Mouse (Mus musculus) midbrain, embryonic 12.5 days (tissue): ENCODE results near the gene Ncf2. TPM values are rescaled to one million over a fixed set of nuclear protein-coding genes. Genes with fewer than 3 reads are reported as not detected.
"Not testable (repeated sequence)": the region's sequence is repeated elsewhere in the genome, so short reads cannot be mapped to it uniquely, and the experiment has no call there.

Experiments used
- ATAC-seq: fragments of 200-750 bp; cut with Nextera tagmentation; 2 replicates; pipeline ENCODE4 v1.8.0; 2017; ENCODE audit warnings: low read depth, moderate TSS enrichment, moderate library complexity; ENCODE audit not compliant: low FRiP score
- H3K27ac ChIP-seq: fragments of 300-500 bp; sonication (generic); replicated peaks from 2 replicates; pipeline ENCODE4 v1.5.1; 2016; ENCODE audit warnings: mild to moderate bottlenecking
- H3K27me3 ChIP-seq: fragments of 300-500 bp; sonication (generic); 2 replicates; pipeline ENCODE4 v1.6.1; 2016; ENCODE audit warnings: mild to moderate bottlenecking
- H3K36me3 ChIP-seq: fragments of 300-500 bp; sonication (generic); 2 replicates; pipeline ENCODE4 v1.6.1; 2016
- H3K4me1 ChIP-seq: fragments of 300-500 bp; sonication (generic); 2 replicates; pipeline ENCODE4 v1.6.1; 2016
- H3K4me2 ChIP-seq: fragments of 300-500 bp; sonication (generic); replicated peaks from 2 replicates; pipeline ENCODE4 v1.6.1; 2016; ENCODE audit warnings: mild to moderate bottlenecking, moderate library complexity
- H3K4me3 ChIP-seq: fragments of 300-500 bp; sonication (generic); 2 replicates; pipeline ENCODE4 v1.5.1; 2016; ENCODE audit warnings: mild to moderate bottlenecking
- H3K9ac ChIP-seq: fragments of 300-500 bp; sonication (generic); replicated peaks from 2 replicates; pipeline ENCODE4 v1.6.1; 2016; ENCODE audit warnings: mild to moderate bottlenecking, moderate library complexity
- H3K9me3 ChIP-seq: fragments of 300-500 bp; sonication (generic); 2 replicates; pipeline ENCODE4 v1.6.1; 2016; ENCODE audit warnings: mild to moderate bottlenecking
- whole genome bisulfite sequencing: fragments of 180-500 bp; shearing (Covaris S2); methylation state at CpG from one replicate; pipeline ENCODE4 v1.1.7; 2016; 5-methylcytosine and 5-hydroxymethylcytosine counted together
- polyA plus RNA-seq: library from polyadenylated mRNA; unstranded; fragments of >200 nt; fragmentation: Nextera tagmentation; extraction: Ambion mirVana; gene quantifications from 2 replicates; pipeline ENCODE4 v1.2.1, GENCODE M21; 2016

Gene Ncf2
- polyA plus RNA-seq, 1 experiment from 2014 or later = 3.0 TPM

GRCm38 (mm10) chr1:152785446-152785845 lies 14.5 kb upstream of the Ncf2 start:
- not testable (repeated sequence) for H3K4me1 ChIP-seq, H3K4me2 ChIP-seq, ATAC-seq, H3K4me3 ChIP-seq, H3K36me3 ChIP-seq, H3K27ac ChIP-seq, H3K27me3 ChIP-seq, H3K9me3 ChIP-seq, H3K9ac ChIP-seq
- 87% methylated on average over 3 of the region's 3 CpGs for WGBS

GRCm38 (mm10) chr1:152786953-152787352 lies 13.0 kb upstream of the Ncf2 start:
- no peaks in the 10 kb centered on the region for H3K36me3 ChIP-seq
- peaks cover 8% of the 10 kb centered on the region; the same call in 1 of the 2 replicates for H3K27me3 ChIP-seq
- H3K9me3 ChIP-seq = peaks cover 4% of the 10 kb centered on the region; the same call in 1 of the 2 replicates
- H3K27ac ChIP-seq = no peak overlapping the region
- 91% methylated on average over 4 of the region's 4 CpGs for WGBS
- H3K4me2 ChIP-seq = no peak overlapping the region
- no peak overlapping the region for H3K9ac ChIP-seq
- no peak overlapping the region for H3K4me3 ChIP-seq
- no peak for ATAC-seq
- peaks cover 10% of the 10 kb centered on the region for H3K4me1 ChIP-seq

- WGBS = 16% methylated on average over 4 of the region's 4 CpGs
- Histone ChIP-seq H3K4me1 (peaks cover 18% of the 10 kb centered on the region), H3K36me3 (no peaks in the 10 kb centered on the region), H3K9me3 (peaks cover 4% of the 10 kb centered on the region; the same call in 1 of the 2 replicates), H3K9ac (no peak overlapping the region), H3K27ac (no peak overlapping the region), H3K4me2 (no peak overlapping the region), H3K4me3 (no peak overlapping the region), H3K27me3 (peaks cover 8% of the 10 kb centered on the region; the same call in 1 of the 2 replicates)
- ATAC-seq = no peak
These were observed 11.8 kb upstream of the Ncf2 start for GRCm38 (mm10) chr1:152788121-152788660.

GRCm38 (mm10) chr1:152790254-152790653 lies 9.7 kb upstream of the Ncf2 start:
- Histone ChIP-seq H3K27ac (no peak overlapping the region), H3K4me3 (no peak overlapping the region), H3K9ac (no peak overlapping the region), H3K4me2 (no peak overlapping the region), H3K9me3 (peaks cover 4% of the 10 kb centered on the region; the same call in 1 of the 2 replicates), H3K36me3 (no peaks in the 10 kb centered on the region), H3K27me3 (peaks cover 8% of the 10 kb centered on the region; the same call in 1 of the 2 replicates), H3K4me1 (peaks cover 27% of the 10 kb centered on the region)
- peak; percentile 52; the same call in 1 of the 2 replicates for ATAC-seq
- 29% methylated on average over 12 of the region's 12 CpGs for WGBS

GRCm38 (mm10) chr1:152790821-152791220 lies 9.2 kb upstream of the Ncf2 start:
- H3K4me3 ChIP-seq = no peak overlapping the region
- no peaks in the 10 kb centered on the region for H3K36me3 ChIP-seq
- ATAC-seq = no peak
- H3K27me3 ChIP-seq = peaks cover 8% of the 10 kb centered on the region; the same call in 1 of the 2 replicates
- H3K27ac ChIP-seq = no peak overlapping the region
- H3K9me3 ChIP-seq = peaks cover 4% of the 10 kb centered on the region; the same call in 1 of the 2 replicates
- 37% methylated on average over 6 of the region's 6 CpGs for WGBS
- H3K4me1 ChIP-seq = peaks cover 27% of the 10 kb centered on the region
- H3K9ac ChIP-seq = no peak overlapping the region
- H3K4me2 ChIP-seq = no peak overlapping the region

- H3K27me3 ChIP-seq = peaks cover 8% of the 10 kb centered on the region; the same call in 1 of the 2 replicates
- H3K27ac ChIP-seq = no peak overlapping the region
- H3K9me3 ChIP-seq = peaks cover 4% of the 10 kb centered on the region; the same call in 1 of the 2 replicates
- H3K4me1 ChIP-seq = peaks cover 27% of the 10 kb centered on the region
- no peaks in the 10 kb centered on the region for H3K36me3 ChIP-seq
- no peak overlapping the region for H3K9ac ChIP-seq
- no peak for ATAC-seq
- H3K4me2 ChIP-seq = no peak overlapping the region
- no peak overlapping the region for H3K4me3 ChIP-seq
- 19% methylated on average over 4 of the region's 4 CpGs for WGBS
These were observed 8.7 kb upstream of the Ncf2 start for GRCm38 (mm10) chr1:152791269-152791668.

- Histone ChIP-seq H3K4me2 (no peak overlapping the region), H3K27me3 (peaks cover 8% of the 10 kb centered on the region; the same call in 1 of the 2 replicates), H3K9ac (no peak overlapping the region), H3K36me3 (no peaks in the 10 kb centered on the region), H3K4me3 (no peak overlapping the region), H3K9me3 (peaks cover 4% of the 10 kb centered on the region; the same call in 1 of the 2 replicates), H3K27ac (0 out of 2 replicates have a peak overlapping the region, but pooled peaks have one; percentile 1), H3K4me1 (peaks cover 27% of the 10 kb centered on the region)
- WGBS = 17% methylated on average over 12 of the region's 12 CpGs
- no peak for ATAC-seq
These were observed 7.1 kb upstream of the Ncf2 start for GRCm38 (mm10) chr1:152792736-152793494.

- H3K9me3 ChIP-seq = peaks cover 4% of the 10 kb centered on the region; the same call in 1 of the 2 replicates
- no peak overlapping the region for H3K4me2 ChIP-seq
- no peak overlapping the region for H3K9ac ChIP-seq
- no peak overlapping the region for H3K27ac ChIP-seq
- H3K27me3 ChIP-seq = peaks cover 8% of the 10 kb centered on the region; the same call in 1 of the 2 replicates
- H3K4me1 ChIP-seq = peaks cover 23% of the 10 kb centered on the region
- H3K4me3 ChIP-seq = no peak overlapping the region
- no peaks in the 10 kb centered on the region for H3K36me3 ChIP-seq
- WGBS = 28% methylated on average over 6 of the region's 6 CpGs
- ATAC-seq = peak; percentile 52
These were observed 6.4 kb upstream of the Ncf2 start for GRCm38 (mm10) chr1:152793495-152794130.

GRCm38 (mm10) chr1:152795688-152796255 lies 4.2 kb upstream of the Ncf2 start:
- no peak overlapping the region for H3K9ac ChIP-seq
- no peak for ATAC-seq
- H3K4me3 ChIP-seq = no peak overlapping the region
- peaks cover 7% of the 10 kb centered on the region; the same call in 1 of the 2 replicates for H3K27me3 ChIP-seq
- H3K4me2 ChIP-seq = no peak overlapping the region
- no peaks in the 10 kb centered on the region for H3K36me3 ChIP-seq
- peaks cover 4% of the 10 kb centered on the region; the same call in 1 of the 2 replicates for H3K9me3 ChIP-seq
- no peak overlapping the region for H3K27ac ChIP-seq
- H3K4me1 ChIP-seq = peaks cover 32% of the 10 kb centered on the region
- WGBS = 74% methylated on average over 8 of the region's 8 CpGs

- Histone ChIP-seq H3K4me1 (peaks cover 28% of the 10 kb centered on the region), H3K27ac (no peak overlapping the region), H3K9ac (no peak overlapping the region), H3K36me3 (no peaks in the 10 kb centered on the region), H3K4me2 (no peak overlapping the region), H3K9me3 (peaks cover 2% of the 10 kb centered on the region; the same call in 1 of the 2 replicates), H3K27me3 (no peaks in the 10 kb centered on the region), H3K4me3 (no peak overlapping the region)
- WGBS = 83% methylated on average over 8 of the region's 8 CpGs
- ATAC-seq = no peak
These were observed 3.2 kb upstream of the Ncf2 start for GRCm38 (mm10) chr1:152796683-152797263.

- H3K4me2 ChIP-seq = no peak overlapping the region
- H3K27me3 ChIP-seq = no peaks in the 10 kb centered on the region
- H3K9ac ChIP-seq = no peak overlapping the region
- 83% methylated on average over 9 of the region's 9 CpGs for WGBS
- no peak overlapping the region for H3K27ac ChIP-seq
- no peaks in the 10 kb centered on the region for H3K36me3 ChIP-seq
- H3K4me1 ChIP-seq = peaks cover 20% of the 10 kb centered on the region
- H3K4me3 ChIP-seq = no peak overlapping the region
- H3K9me3 ChIP-seq = no peaks in the 10 kb centered on the region
- no peak for ATAC-seq
These were observed 1.9 kb upstream of the Ncf2 start for GRCm38 (mm10) chr1:152798125-152798524.
